Mouse (Mus musculus) left cerebral cortex, adult 8-10 months (tissue): ENCODE results near the gene Gyg. TPM values are rescaled to one million over a fixed set of nuclear protein-coding genes. Genes with fewer than 3 reads are reported as not detected.
A peak's percentile ranks its signal among the peaks of the same experiment; 100 is the strongest.

ENCODE experiments used
- DNase-seq, 2 experiments: peaks; one replicate each; pipeline ENCODE4 v3.0.0; 2022; ENCODE audit warnings: low spot score in 2 of 2
- total RNA-seq, 4 experiments: library from RNA; stranded (reverse); gene quantifications; 2 replicates each; pipeline ENCODE4 v1.2.4; 2022

Gyg gene
- total RNA-seq = 10 to 100 TPM; 27.2 to 35.0 (median 30.3) TPM

DNA sequence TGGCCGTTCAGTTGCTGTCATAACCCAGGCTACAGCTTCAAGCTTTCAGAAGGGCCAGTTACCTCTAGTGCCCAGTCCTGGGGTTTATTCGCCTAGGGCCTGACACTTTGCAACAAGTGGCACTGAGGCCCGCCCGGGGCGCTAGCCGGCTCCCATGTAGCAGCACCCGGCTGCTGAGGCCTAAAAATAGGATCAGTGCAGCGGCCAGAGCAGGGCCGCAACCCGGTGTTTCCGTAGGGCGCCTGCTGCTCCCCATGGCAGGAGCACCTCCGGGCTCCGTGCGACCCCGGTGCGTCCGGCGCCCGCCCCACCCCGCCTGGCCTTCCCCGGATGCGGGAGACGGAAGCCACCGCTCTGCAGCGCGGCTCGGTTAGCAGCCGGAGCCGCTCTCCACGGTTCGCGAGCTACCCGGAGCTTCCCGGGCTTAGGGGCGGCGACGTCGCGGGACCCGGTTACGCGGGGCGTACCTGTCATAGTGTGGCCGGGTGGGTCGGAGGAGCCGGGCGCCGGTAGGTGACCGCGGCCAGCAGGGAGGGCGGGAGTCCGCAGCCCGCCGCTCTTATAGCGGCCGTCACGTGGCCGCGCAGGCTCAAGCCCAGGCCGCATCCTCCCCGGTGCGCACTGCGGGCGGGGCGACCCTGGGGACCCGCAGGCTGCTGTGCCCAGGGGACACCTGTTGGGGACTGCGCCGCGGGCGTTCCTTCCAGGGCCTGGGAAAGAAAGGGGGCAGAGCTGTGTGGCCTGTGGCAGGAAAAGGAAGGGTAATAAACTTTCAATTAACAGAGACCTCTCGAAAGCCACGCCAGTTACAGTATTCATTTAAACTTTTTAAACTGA is at the start of gene Gyg:
Gene Gyg, minus strand, starts transcription at position 787 of the 837 bp plus-strand sequence.
- peak; percentile 27 to 45 for DNase-seq

- peak in 1 of 2 experiments; percentile 37 for DNase-seq
Observed at GRCm38 (mm10) chr3:20198869-20199268, 43.8 kb upstream of the Gyg start.

- DNase-seq = no peak
Observed at GRCm38 (mm10) chr3:20197878-20198277, 42.8 kb upstream of the Gyg start.

GRCm38 (mm10) chr3:20188976-20189675 is 34.0 kb upstream of the Gyg start:
- DNase-seq = no peak

DNA sequence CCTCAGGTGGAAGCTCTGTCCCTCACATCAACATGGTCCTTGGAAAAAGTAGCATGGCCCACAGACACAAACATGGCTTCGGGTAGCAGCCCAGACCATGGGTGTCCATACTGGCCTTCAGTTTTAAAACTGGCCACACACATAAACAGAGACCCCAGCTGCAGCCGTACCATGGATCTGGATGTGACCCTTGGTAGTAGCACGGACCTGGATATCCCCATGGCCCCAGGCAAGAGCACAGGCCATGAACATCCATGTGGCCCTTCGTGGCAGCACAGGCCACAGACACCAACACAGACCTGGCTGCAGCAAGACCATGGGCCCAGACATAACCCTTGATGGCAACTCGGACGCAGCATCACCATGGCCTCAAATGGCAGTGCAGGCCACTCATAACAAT is 17.3 kb upstream of the Gyg start:
- DNase-seq = no peak

DNA sequence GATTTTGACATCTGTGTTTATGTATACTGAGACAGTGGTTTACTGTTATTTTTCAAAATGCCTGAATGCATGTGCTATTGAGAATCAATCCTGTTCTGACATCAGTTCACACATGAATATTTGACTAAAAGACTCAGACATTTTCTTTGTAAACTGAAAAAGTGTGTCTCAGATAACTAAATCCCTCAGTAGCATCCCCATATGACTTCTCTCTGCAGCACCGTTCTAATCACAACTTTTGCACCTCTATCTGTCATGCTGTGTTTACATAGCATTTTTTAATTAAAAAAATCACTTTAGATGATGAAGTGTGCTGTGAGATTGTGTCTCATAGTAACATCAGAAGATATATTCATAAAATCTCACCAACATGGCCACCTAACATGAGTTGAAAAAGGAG is 12.4 kb upstream of the Gyg start:
- no peak for DNase-seq

DNA sequence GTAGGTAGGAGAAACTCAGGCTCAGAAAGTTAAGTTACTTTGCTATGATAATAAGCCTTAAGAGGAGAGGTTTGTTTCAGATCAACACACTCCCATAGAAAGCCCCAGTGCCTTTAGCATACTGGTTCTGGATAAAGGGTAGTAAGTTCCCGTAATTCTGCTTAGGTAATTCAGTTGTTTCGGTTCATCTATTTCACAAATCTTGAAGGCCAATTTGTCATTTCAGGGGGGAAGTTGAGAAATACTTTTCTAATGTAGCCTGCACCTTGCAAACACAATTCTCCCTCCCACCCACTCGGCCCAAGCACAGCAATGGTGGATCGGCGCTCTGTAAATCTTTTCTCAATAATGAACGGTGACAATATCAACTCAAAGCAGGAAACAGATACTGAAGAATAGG is 359 bp upstream of the Gyg start:
- no peak for DNase-seq

- no peak for DNase-seq
Observed at GRCm38 (mm10) chr3:20151651-20152050, 3.5 kb downstream of the Gyg start.

DNA sequence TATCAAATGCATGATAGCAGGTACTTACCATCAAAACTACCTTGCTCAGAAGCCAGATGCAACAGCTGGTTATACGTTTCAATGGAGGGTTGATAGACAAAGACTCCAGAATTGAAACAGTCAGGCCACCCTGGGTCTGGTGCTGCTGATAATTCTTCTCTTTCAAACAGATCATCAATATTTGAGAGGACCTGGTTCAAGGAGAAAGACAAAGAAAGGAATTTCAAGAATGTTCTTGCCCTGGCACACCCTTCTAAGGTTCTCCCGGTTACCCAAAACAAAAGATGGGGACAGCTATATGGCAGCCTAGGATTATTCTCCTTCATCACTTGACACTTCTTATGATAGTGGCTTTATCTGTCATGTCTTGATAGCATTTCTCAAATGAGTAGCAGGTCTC is 4.6 kb downstream of the Gyg start:
- DNase-seq = no peak

GRCm38 (mm10) chr3:20147647-20148046 is 7.5 kb downstream of the Gyg start:
- no peak for DNase-seq

DNA sequence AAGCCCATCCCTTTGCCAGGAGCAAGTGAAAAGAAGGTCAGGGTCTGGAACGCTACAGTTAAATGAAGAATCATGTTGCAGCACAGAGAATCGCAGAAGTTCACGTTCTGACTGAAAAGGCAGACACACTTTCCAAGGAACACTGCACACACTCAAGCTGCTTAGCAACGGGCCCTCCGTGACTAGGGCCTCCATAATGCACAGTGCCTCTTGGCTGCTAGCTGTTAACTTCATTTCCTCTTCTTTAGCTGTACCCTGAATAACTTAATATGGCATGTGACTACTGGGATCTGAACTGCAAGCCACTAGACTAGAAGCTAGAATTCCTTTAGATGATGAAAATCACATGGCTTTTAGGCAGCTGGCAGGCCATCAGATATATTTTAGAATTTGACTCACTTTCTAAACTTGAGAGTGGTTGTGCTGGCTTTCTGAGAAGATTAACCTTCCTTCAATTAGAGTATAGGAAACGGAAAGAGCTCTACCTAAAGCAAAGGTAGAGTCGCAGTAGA is 8.2 kb downstream of the Gyg start:
- DNase-seq = no peak

GRCm38 (mm10) chr3:20145696-20146113 is 9.4 kb downstream of the Gyg start:
- no peak for DNase-seq

GRCm38 (mm10) chr3:20144401-20144800 is 10.7 kb downstream of the Gyg start:
- no peak for DNase-seq

DNA sequence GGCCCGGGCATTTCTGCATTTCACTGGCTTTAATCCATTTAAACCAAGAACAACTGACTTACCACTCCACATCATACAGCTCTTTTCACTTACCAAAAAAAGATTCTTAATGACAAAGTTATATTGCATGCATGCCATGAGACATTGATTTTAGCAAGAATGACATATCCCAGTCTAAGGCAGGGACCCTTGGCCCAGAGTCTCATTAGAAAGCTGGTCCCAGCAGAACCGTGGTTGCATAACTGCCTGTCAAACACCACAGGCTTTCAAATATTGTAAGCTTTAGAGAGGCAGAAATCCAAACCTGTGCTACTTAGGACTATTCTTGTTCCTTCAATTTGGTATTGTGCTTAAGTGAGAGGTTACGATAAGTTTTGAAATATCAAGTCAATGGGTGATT is 11.4 kb downstream of the Gyg start:
- no peak for DNase-seq

DNA sequence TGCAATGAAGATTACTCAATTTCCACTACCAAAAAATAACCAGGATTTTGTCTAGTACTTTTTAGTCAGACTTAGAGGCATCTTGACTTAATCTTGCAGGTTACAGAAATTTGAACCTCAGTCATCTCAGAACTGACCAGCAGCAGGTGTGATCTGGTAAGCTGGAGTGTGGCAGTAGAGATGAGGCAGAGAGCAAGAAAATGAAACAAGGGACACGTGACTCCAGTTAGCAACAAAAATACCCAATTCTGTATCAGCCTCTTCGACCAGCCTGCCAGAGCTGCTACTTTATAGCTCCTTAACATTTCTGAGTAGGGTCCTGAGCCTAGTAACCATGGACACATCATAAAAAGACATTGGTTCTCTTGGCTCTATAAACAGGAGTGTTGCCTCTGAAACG is 12.5 kb downstream of the Gyg start:
- DNase-seq = no peak

DNA sequence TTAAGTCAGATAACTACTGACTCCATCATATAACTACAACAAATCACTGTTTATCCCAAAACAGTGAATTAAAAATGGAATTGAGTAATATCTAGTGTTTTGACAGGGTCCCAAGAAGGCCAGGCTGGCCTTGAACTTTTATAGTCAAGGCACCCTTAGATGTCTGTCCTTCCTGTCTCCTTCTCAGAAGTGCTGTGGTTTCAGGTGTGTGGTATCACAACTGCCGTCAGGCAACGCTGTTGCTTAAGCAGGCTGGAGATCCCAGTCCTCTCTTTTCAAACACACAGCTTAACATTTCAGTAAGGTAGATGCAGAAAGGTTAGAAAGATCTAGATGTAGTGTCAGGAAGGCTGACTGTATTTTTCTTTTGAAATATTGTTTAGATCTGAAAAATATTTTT is 13.0 kb downstream of the Gyg start:
- no peak for DNase-seq

GRCm38 (mm10) chr3:20141679-20142078 is 13.4 kb downstream of the Gyg start:
- no peak for DNase-seq

- no peak for DNase-seq
Observed at GRCm38 (mm10) chr3:20141240-20141639, 13.9 kb downstream of the Gyg start.

DNA sequence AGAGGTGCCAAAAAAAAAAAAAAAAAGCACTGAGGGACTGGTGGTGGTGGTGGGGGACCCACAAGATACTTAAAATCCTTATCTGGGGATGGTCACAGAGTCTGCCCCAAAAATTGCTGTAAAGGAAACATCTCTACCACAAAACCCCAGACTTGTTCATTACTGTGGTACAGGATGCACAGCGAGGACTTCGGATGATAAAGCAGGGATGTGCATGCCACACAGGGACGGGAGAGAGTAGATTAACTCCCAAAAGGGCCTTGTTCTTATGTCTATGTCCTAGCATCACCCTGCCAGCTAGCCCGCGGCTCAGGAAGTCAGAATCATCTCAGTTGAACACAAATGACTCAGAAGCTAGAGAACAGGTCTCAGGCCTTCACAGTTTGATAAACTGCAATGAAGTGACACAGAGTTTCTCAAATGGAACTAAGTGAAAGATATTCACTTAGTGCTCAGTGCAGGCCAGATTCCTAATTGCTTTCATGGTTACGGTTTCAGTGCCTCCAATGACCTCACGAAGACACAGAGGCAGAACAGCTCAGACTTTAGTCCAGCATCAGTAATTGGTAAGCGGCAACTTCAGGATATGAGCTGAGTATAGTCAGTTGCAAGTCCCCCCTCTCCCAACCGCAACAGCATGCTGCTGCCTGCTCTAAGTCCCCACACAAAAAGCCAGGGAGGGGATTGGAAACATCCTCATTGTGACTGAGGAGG is 18.1 kb downstream of the Gyg start:
- DNase-seq = no peak

DNA sequence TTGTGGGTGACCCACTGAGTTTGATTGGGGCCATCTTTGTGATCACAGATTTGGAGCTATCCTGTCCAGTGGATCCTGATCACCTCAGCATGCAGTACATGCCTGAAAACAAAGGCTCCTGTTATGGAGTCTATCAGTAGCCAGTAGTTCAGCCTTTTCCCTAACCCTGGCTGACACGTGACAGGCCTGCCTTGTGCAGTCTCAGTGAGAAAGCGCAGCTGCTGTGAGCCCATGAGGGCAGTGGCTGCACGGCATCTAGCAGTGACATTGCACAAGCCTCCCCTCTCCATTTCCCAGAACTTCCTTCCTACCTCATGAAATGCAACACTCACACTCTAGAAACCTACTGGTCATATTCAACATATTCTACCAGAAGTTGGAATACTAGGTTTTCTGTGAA is 20.6 kb downstream of the Gyg start:
- no peak for DNase-seq

- DNase-seq = no peak
Observed at GRCm38 (mm10) chr3:20133745-20134144, 21.4 kb downstream of the Gyg start.

DNA sequence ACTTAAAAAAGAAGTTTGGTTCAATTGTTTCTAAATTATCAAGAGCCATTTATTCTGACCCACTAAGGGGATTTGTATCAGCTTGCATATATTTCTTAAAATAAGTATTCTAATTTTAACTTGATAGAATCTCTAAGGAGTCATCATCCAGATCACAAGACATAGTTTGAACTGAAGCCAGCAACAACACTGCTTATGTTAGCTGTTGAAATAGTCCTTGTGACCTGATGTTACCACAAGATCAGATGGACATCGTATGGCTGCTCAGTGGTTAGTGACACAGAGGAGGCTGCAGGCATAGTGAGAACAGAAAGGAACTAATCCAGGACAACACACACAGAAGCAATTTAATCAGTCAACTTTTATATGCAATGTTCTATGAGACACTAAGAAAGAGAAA is 22.4 kb downstream of the Gyg start:
- DNase-seq = no peak
